Mouse (Mus musculus) spleen, adult 18-20 months (tissue): ENCODE data around the gene Gucy1b1.

ENCODE experiments used
- DNase-seq, 2 experiments: peaks; one replicate each; pipeline ENCODE4 v3.0.0; 2022; ENCODE audit warnings: mixed read lengths in 2 of 2

Gucy1b1 gene

GRCm38 (mm10) chr3:82030008-82030748, 44.3 kb downstream of the Gucy1b1 start:
- DNase-seq = no peak

- DNase-seq = no peak
Measured at GRCm38 (mm10) chr3:82029229-82029628, 45.3 kb downstream of the Gucy1b1 start.

- no peak for DNase-seq
Measured at GRCm38 (mm10) chr3:82027286-82027685, 47.2 kb downstream of the Gucy1b1 start.

- DNase-seq = no peak
Measured at GRCm38 (mm10) chr3:82023065-82023464, 51.4 kb downstream of the Gucy1b1 start.

- no peak for DNase-seq
Measured at GRCm38 (mm10) chr3:82022421-82022920, 52.0 kb downstream of the Gucy1b1 start.

GRCm38 (mm10) chr3:82014148-82014703, 60.3 kb downstream of the Gucy1b1 start:
- no peak for DNase-seq

- no peak for DNase-seq
Measured at GRCm38 (mm10) chr3:82007002-82007401, 67.5 kb downstream of the Gucy1b1 start.

- peak in 1 of 2 experiments; percentile 9 for DNase-seq
Measured at GRCm38 (mm10) chr3:81995988-81996387, 78.5 kb downstream of the Gucy1b1 start.

- no peak for DNase-seq
Measured at GRCm38 (mm10) chr3:81995371-81995770, 79.1 kb downstream of the Gucy1b1 start.

- DNase-seq = no peak
Measured at GRCm38 (mm10) chr3:81990531-81990930, 84.0 kb downstream of the Gucy1b1 start.

- no peak for DNase-seq
Measured at GRCm38 (mm10) chr3:81989692-81990141, 84.8 kb downstream of the Gucy1b1 start.

- no peak for DNase-seq
Measured at GRCm38 (mm10) chr3:81987628-81988027, 86.9 kb downstream of the Gucy1b1 start.

- DNase-seq = no peak
Measured at GRCm38 (mm10) chr3:81986103-81986502, 88.4 kb downstream of the Gucy1b1 start.

- no peak for DNase-seq
Measured at GRCm38 (mm10) chr3:81985100-81985499, 89.4 kb downstream of the Gucy1b1 start.

- no peak for DNase-seq
Measured at GRCm38 (mm10) chr3:81983120-81983895, 91.2 kb downstream of the Gucy1b1 start.
